Mouse (Mus musculus) limb, embryonic 14.5 days (tissue): ENCODE measurements around the gene Cdc42bpb. TPM values are rescaled to one million over a fixed set of nuclear protein-coding genes. Genes with fewer than 3 reads are reported as not detected.

Experiments used
- ATAC-seq: fragments of 200-750 bp; cut with Nextera tagmentation; 2 replicates; pipeline ENCODE4 v1.8.0; 2017; ENCODE audit warnings: low read depth, moderate number of reproducible peaks, moderate TSS enrichment; ENCODE audit not compliant: low FRiP score
- DNase-seq: peaks from one replicate; pipeline ENCODE4 v3.0.0-alpha.2; 2015; ENCODE audit warnings: low spot score
- H3K27ac ChIP-seq: fragments of 300-500 bp; sonication (generic); replicated peaks from 2 replicates; pipeline ENCODE4 v1.5.1; 2014; ENCODE audit warnings: low read depth, mild to moderate bottlenecking, low read length, moderate library complexity, mixed read lengths
- H3K27me3 ChIP-seq: fragments of 300-500 bp; sonication (generic); 2 replicates; pipeline ENCODE4 v1.6.1; 2014; ENCODE audit warnings: low read length, mixed read lengths; ENCODE audit not compliant: control insufficient read depth, insufficient read depth
- H3K36me3 ChIP-seq: fragments of 300-500 bp; sonication (generic); 2 replicates; pipeline ENCODE4 v1.6.1; 2014; ENCODE audit warnings: mild to moderate bottlenecking, low read length, moderate library complexity, mixed read lengths; ENCODE audit not compliant: control insufficient read depth, insufficient read depth
- H3K4me1 ChIP-seq: fragments of 300-500 bp; sonication (generic); 2 replicates; pipeline ENCODE4 v1.6.1; 2014; ENCODE audit warnings: antibody characterized with exemption, low read length, mixed read lengths; ENCODE audit not compliant: control insufficient read depth, insufficient read depth
- H3K4me2 ChIP-seq: fragments of 300-500 bp; sonication (generic); replicated peaks from 2 replicates; pipeline ENCODE4 v1.6.1; 2014; ENCODE audit warnings: low read depth, mild to moderate bottlenecking, low read length, moderate library complexity; ENCODE audit not compliant: severe bottlenecking
- H3K4me3 ChIP-seq: fragments of 300-500 bp; sonication (generic); replicated peaks from 2 replicates; pipeline ENCODE4 v1.5.1; 2014; ENCODE audit warnings: low read length
- H3K9ac ChIP-seq: fragments of 300-500 bp; sonication (generic); 2 replicates; pipeline ENCODE4 v1.6.1; 2014; ENCODE audit warnings: mild to moderate bottlenecking, low read depth, low read length, moderate library complexity; ENCODE audit not compliant: severe bottlenecking
- H3K9me3 ChIP-seq: fragments of 300-500 bp; sonication (generic); 2 replicates; pipeline ENCODE4 v1.6.1; 2016; ENCODE audit warnings: low read length; ENCODE audit not compliant: control insufficient read depth
- POLR2A ChIP-seq: fragments of 200-500 bp; IDR thresholded peaks from 2 replicates; pipeline ENCODE4 v1.8.0; 2012; ENCODE audit warnings: inconsistent platforms, mild to moderate bottlenecking, moderate library complexity, borderline replicate concordance; ENCODE audit not compliant: insufficient read depth, insufficient read length; ENCODE audit errors: extremely low read depth
- WGBS: fragments of 180-500 bp; shearing (Covaris S2); extraction: QIAGEN DNeasy Blood & Tissue Kit; methylation state at CpG from one replicate; pipeline ENCODE4 v1.1.7; 2014; 5-methylcytosine and 5-hydroxymethylcytosine counted together
- polyA plus RNA-seq, 2 experiments: library from polyadenylated mRNA; depleted of rRNA in 1 of 2; stranded (reverse) in 1 of 2; unstranded in 1 of 2; fragments of >200 nt; fragmentation: Nextera tagmentation in 1 of 2; extraction: Ambion mirVana in 1 of 2; gene quantifications; 2 replicates each; pipeline versions ENCODE4 v1.2.1 to v1.2.3; 2012 to 2014

Cdc42bpb gene
- polyA plus RNA-seq, 2 experiments, result 37.0 to 163 TPM

DNA sequence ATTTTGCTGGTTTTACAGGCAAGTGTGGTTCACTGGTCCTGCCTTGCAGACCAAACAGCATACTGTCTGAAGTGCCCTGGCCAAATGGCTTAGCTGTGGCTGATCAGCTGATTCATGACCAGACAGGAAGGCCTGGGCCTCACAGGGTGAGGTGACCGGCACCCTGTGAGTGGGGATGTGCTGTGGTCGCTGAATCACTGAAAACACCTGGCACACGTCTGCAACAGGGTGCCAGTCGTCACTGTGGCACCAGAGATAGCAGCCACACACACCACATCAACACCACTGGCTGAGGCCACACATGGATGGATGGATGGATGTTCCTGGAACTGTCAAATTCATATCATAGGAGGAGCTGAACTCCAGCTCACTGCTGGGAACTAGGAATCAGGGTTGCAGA lies 54.1 kb downstream of the Cdc42bpb start:
- no peak overlapping the region for H3K27ac ChIP-seq
- H3K9me3 ChIP-seq, result no peaks in the 10 kb centered on the region
- H3K36me3 ChIP-seq, result peaks cover 95% of the 10 kb centered on the region
- H3K9ac ChIP-seq, result no peak overlapping the region
- H3K4me3 ChIP-seq, result no peak overlapping the region
- no peak overlapping the region for H3K4me2 ChIP-seq
- TF ChIP-seq POLR2A, result no peak
- ATAC-seq, result no peak
- DNase-seq, result no peak
- no peaks in the 10 kb centered on the region for H3K4me1 ChIP-seq
- H3K27me3 ChIP-seq, result no peaks in the 10 kb centered on the region
- WGBS, result 80% methylated on average over 4 of the region's 4 CpGs

DNA sequence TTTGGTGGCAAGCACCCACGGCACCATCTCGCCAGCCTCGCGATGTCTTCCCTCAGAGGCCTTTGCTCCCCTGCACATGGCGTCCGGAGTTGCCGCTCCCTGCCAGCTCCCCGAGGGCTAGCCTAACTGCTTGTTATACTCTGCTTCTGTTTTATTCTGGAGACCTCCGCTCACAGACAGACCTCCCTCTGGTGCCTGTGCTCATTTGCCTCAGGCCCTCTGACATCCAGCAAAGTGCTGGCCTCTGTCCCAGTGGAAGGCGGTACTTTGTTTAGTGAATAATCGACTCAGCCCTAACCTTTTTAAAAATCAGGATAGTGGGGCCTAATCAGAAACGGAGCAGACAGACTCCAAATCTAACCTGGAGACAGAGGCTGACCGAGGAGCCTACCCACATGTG lies 55.7 kb downstream of the Cdc42bpb start:
- DNase-seq, result no peak
- H3K36me3 ChIP-seq, result peaks cover 95% of the 10 kb centered on the region
- no peak overlapping the region for H3K4me3 ChIP-seq
- H3K27me3 ChIP-seq, result no peaks in the 10 kb centered on the region
- H3K4me1 ChIP-seq, result no peaks in the 10 kb centered on the region
- no peak for TF ChIP-seq POLR2A
- no peak overlapping the region for H3K9ac ChIP-seq
- no peaks in the 10 kb centered on the region for H3K9me3 ChIP-seq
- no peak for ATAC-seq
- 93% methylated on average over 13 of the region's 13 CpGs for WGBS
- no peak overlapping the region for H3K4me2 ChIP-seq
- H3K27ac ChIP-seq, result no peak overlapping the region

DNA sequence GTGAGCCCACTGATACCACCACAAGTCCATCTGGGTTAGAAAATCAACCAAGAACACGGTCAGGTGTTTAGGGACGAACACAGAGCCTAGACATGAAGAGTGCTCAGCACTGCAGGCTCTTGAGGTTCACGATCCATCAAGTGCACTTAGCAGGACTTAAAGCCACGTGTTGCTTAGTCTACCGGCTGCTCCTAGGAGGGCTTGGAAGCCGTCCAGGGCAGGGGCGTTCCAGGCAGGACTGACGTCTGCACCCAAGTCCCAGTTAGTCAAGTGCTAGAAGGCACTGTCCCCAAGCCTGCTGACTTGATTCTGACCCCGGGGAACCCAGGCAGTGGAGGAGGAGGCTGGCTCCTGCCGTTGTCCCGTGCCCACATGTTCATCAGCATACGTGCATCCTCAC lies 57.0 kb downstream of the Cdc42bpb start:
- 87% methylated on average over 12 of the region's 12 CpGs for WGBS
- Histone ChIP-seq H3K4me1 (no peaks in the 10 kb centered on the region), H3K4me2 (no peak overlapping the region), H3K9ac (no peak overlapping the region), H3K4me3 (no peak overlapping the region), H3K9me3 (no peaks in the 10 kb centered on the region), H3K27me3 (no peaks in the 10 kb centered on the region), H3K27ac (no peak overlapping the region), H3K36me3 (peaks cover 99% of the 10 kb centered on the region)
- no peak for DNase-seq
- TF ChIP-seq POLR2A, result no peak
- no peak for ATAC-seq

DNA sequence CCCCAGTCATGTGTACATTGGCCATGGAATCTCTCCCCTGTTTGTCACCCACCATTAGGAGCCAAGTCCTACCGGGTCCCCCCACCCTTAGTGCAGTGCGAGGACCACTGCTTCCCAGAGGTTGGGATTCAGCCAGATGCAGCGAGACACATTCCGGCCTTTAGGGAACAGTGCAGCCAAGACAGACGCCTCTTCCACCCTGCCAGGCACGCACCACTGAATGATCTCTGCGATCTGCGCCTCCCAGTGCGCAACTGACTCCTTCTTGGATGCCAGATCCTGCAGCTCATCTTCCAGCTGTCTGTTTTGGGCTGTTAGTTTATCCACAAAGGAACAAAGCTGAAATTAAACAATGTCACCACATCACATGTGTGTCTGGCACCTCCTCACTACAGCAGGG lies 59.8 kb downstream of the Cdc42bpb start:
- Histone ChIP-seq H3K27ac (no peak overlapping the region), H3K9me3 (no peaks in the 10 kb centered on the region), H3K4me3 (no peak overlapping the region), H3K36me3 (peaks cover 98% of the 10 kb centered on the region), H3K4me2 (no peak overlapping the region), H3K27me3 (no peaks in the 10 kb centered on the region), H3K4me1 (no peaks in the 10 kb centered on the region), H3K9ac (no peak overlapping the region)
- TF ChIP-seq POLR2A, result no peak
- no peak for DNase-seq
- ATAC-seq, result no peak
- 97% methylated on average over 9 of the region's 9 CpGs for WGBS

DNA sequence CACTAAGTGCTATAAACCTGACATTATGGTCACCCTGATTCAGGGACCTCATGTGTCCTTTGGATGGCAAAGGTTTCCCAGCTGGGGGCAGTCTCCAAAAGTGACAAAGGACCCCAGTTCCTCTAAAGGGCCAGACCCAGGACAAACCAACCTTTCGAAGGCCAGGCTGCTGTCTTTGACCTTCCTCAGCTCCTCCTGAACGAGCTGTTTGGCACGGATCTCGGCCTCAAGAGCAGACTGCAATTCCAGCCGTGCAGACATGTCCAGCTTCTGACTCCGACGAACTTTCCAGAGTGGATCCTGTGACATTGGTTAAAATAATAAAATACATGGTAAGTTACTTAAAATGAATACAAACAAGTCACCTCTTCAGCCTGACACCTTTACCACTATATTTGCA lies 63.2 kb downstream of the Cdc42bpb start:
- H3K4me3 ChIP-seq, result no peak overlapping the region
- DNase-seq (no peak), ATAC-seq (no peak)
- H3K36me3 ChIP-seq, result peaks cover 95% of the 10 kb centered on the region
- no peak overlapping the region for H3K27ac ChIP-seq
- no peaks in the 10 kb centered on the region for H3K4me1 ChIP-seq
- no peak overlapping the region for H3K4me2 ChIP-seq
- no peak for TF ChIP-seq POLR2A
- no peaks in the 10 kb centered on the region for H3K27me3 ChIP-seq
- H3K9ac ChIP-seq, result no peak overlapping the region
- H3K9me3 ChIP-seq, result no peaks in the 10 kb centered on the region
- WGBS, result 94% methylated on average over 7 of the region's 7 CpGs

DNA sequence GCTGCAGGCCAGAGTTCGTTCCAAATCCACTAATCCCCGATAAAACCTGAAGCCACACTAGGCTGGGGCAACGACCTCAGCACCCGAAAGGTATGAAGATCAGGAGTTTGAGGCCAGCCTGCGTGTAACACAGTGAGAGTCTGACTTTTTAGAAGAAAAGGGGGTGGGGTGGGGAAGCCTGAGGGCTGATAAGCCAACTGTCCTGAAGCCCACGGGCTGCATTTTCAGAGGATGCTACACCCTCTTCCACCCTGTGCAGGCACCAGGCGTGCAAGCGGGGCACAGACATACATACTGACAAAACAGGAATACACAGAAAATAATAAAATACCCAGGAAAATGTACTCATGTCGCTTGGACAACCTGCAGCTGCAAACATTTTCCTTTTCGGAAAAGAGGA lies 65.7 kb downstream of the Cdc42bpb start:
- Histone ChIP-seq H3K9me3 (no peaks in the 10 kb centered on the region), H3K9ac (no peak overlapping the region), H3K27ac (no peak overlapping the region), H3K4me3 (no peak overlapping the region), H3K4me2 (no peak overlapping the region), H3K4me1 (no peaks in the 10 kb centered on the region), H3K36me3 (peaks cover 93% of the 10 kb centered on the region), H3K27me3 (no peaks in the 10 kb centered on the region)
- 92% methylated on average over 10 of the region's 10 CpGs for WGBS
- TF ChIP-seq POLR2A, result no peak
- DNase-seq (no peak), ATAC-seq (no peak)
